Mouse (Mus musculus): ENCODE data around the gene Atl3. TPM values are rescaled to one million over a fixed set of nuclear protein-coding genes. Genes with fewer than 3 reads are reported as not detected.

Atl3 gene
- polyA plus RNA-seq, 1 experiment from 2014 or later = 14.8 TPM

GRCm38 (mm10) chr19:7516437-7516836 lies 22.6 kb downstream of the Atl3 start:
- no peak for DNase-seq (ENCODE audit: low spot score)
- no peaks in the 10 kb centered on the region for H3K4me1 ChIP-seq (replicated peaks; ENCODE audit: insufficient read depth, low read length)
- H3K9me3 ChIP-seq (replicated peaks; ENCODE audit: low read length) = no peaks in the 10 kb centered on the region
- 0 out of 2 replicates have a peak, but pooled peaks cover 11% of the 10 kb centered on the region for H3K36me3 ChIP-seq (ENCODE audit: insufficient read depth, low read length)
- H3K4me3 ChIP-seq (replicated peaks; ENCODE audit: low read depth, low read length) = no peak overlapping the region
- no peak overlapping the region for H3K27ac ChIP-seq
- no peak for ATAC-seq (replicated peaks; ENCODE audit: low FRiP score, low read depth)
- no peak overlapping the region for H3K9ac ChIP-seq (ENCODE audit: low read depth, low read length)
- H3K4me2 ChIP-seq (ENCODE audit: low read length) = no peak overlapping the region
- WGBS = 85% methylated on average over 1 of the region's 1 CpGs
- no peaks in the 10 kb centered on the region for H3K27me3 ChIP-seq (ENCODE audit: insufficient read depth, low read length)
- TF ChIP-seq CTCF (IDR thresholded peaks at IDR 0.05; ENCODE audit: low read depth) = no peak

- DNase-seq (ENCODE audit: low spot score) (no peak), ATAC-seq (replicated peaks; ENCODE audit: low FRiP score, low read depth) (no peak)
- H3K27ac ChIP-seq = no peak overlapping the region
- 91% methylated on average over 3 of the region's 3 CpGs for WGBS
- H3K9me3 ChIP-seq (replicated peaks; ENCODE audit: low read length) = no peaks in the 10 kb centered on the region
- no peaks in the 10 kb centered on the region for H3K27me3 ChIP-seq (ENCODE audit: insufficient read depth, low read length)
- H3K36me3 ChIP-seq (ENCODE audit: insufficient read depth, low read length) = peaks cover 32% of the 10 kb centered on the region
- no peaks in the 10 kb centered on the region for H3K4me1 ChIP-seq (replicated peaks; ENCODE audit: insufficient read depth, low read length)
- no peak for TF ChIP-seq CTCF (IDR thresholded peaks at IDR 0.05; ENCODE audit: low read depth)
- H3K4me2 ChIP-seq (ENCODE audit: low read length) = no peak overlapping the region
- no peak overlapping the region for H3K9ac ChIP-seq (ENCODE audit: low read depth, low read length)
- no peak overlapping the region for H3K4me3 ChIP-seq (replicated peaks; ENCODE audit: low read depth, low read length)
Observed at GRCm38 (mm10) chr19:7521619-7522018, 27.8 kb downstream of the Atl3 start.

DNA sequence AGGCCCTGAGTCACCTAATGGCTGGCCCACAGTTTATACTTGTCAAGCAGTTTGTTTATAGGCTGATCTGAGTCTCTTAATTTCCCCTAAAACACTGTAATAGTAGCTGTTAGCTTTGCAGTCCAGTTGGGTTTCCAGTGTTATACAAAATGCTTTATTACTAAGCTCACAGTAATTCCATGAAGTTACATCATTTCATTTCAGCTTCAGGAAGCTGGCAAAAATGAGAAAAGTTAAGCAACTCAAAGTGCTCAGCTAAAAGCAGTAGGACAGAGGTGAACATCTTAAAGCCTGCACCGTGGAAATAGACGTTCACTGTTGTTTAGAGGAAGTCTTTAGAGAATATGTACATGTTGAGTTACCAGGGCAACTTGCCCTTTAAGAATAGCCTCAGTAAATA lies 29.0 kb downstream of the Atl3 start:
- 94% methylated on average over 2 of the region's 2 CpGs for WGBS
- TF ChIP-seq CTCF (IDR thresholded peaks at IDR 0.05; ENCODE audit: low read depth) = no peak
- ATAC-seq (replicated peaks; ENCODE audit: low FRiP score, low read depth) = no peak
- Histone ChIP-seq H3K4me2 (ENCODE audit: low read length) (no peak overlapping the region), H3K36me3 (ENCODE audit: insufficient read depth, low read length) (peaks cover 32% of the 10 kb centered on the region), H3K9me3 (replicated peaks; ENCODE audit: low read length) (no peaks in the 10 kb centered on the region), H3K27me3 (ENCODE audit: insufficient read depth, low read length) (no peaks in the 10 kb centered on the region), H3K4me3 (replicated peaks; ENCODE audit: low read depth, low read length) (no peak overlapping the region), H3K27ac (no peak overlapping the region), H3K4me1 (replicated peaks; ENCODE audit: insufficient read depth, low read length) (no peaks in the 10 kb centered on the region), H3K9ac (ENCODE audit: low read depth, low read length) (no peak overlapping the region)
- DNase-seq (ENCODE audit: low spot score) = no peak

- DNase-seq (ENCODE audit: low spot score) = no peak
- WGBS = 98% methylated on average over 1 of the region's 1 CpGs
- Histone ChIP-seq H3K36me3 (ENCODE audit: insufficient read depth, low read length) (peaks cover 32% of the 10 kb centered on the region), H3K27me3 (ENCODE audit: insufficient read depth, low read length) (no peaks in the 10 kb centered on the region), H3K9me3 (replicated peaks; ENCODE audit: low read length) (no peaks in the 10 kb centered on the region), H3K4me1 (replicated peaks; ENCODE audit: insufficient read depth, low read length) (no peaks in the 10 kb centered on the region), H3K4me3 (replicated peaks; ENCODE audit: low read depth, low read length) (no peak overlapping the region), H3K9ac (ENCODE audit: low read depth, low read length) (no peak overlapping the region), H3K4me2 (ENCODE audit: low read length) (no peak overlapping the region), H3K27ac (no peak overlapping the region)
- TF ChIP-seq CTCF (IDR thresholded peaks at IDR 0.05; ENCODE audit: low read depth) = peak; percentile 36; the same call in 1 of the 2 replicates
- no peak for ATAC-seq (replicated peaks; ENCODE audit: low FRiP score, low read depth)
Observed at GRCm38 (mm10) chr19:7523292-7523691, 29.5 kb downstream of the Atl3 start.

DNA sequence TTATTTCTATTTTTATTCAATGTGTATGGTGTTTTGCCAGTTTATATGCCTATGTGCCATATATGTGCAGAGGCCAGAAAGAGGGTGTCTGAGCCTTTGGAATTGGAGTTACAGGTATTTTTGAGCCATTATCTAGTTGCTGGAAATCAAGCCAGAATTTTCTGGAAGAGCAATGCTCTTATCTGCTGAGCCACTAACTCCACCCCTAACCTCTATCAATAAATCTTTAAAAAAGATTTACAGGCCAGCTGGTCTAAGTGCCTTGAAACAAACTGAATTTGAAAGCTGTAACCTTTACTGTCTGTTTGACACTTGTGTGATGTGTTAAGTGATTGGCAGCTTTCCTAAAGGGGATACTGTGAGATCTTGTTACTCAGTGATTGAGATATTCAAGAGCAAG lies 29.9 kb downstream of the Atl3 start:
- Histone ChIP-seq H3K4me1 (replicated peaks; ENCODE audit: insufficient read depth, low read length) (no peaks in the 10 kb centered on the region), H3K4me2 (ENCODE audit: low read length) (no peak overlapping the region), H3K36me3 (ENCODE audit: insufficient read depth, low read length) (peaks cover 28% of the 10 kb centered on the region), H3K27me3 (ENCODE audit: insufficient read depth, low read length) (no peaks in the 10 kb centered on the region), H3K9ac (ENCODE audit: low read depth, low read length) (no peak overlapping the region), H3K9me3 (replicated peaks; ENCODE audit: low read length) (no peaks in the 10 kb centered on the region), H3K27ac (no peak overlapping the region), H3K4me3 (replicated peaks; ENCODE audit: low read depth, low read length) (no peak overlapping the region)
- no peak for ATAC-seq (replicated peaks; ENCODE audit: low FRiP score, low read depth)
- DNase-seq (ENCODE audit: low spot score) = no peak
- no peak for TF ChIP-seq CTCF (IDR thresholded peaks at IDR 0.05; ENCODE audit: low read depth)

GRCm38 (mm10) chr19:7524879-7525278 lies 31.0 kb downstream of the Atl3 start:
- no peak for ATAC-seq (replicated peaks; ENCODE audit: low FRiP score, low read depth)
- no peak overlapping the region for H3K9ac ChIP-seq (ENCODE audit: low read depth, low read length)
- H3K27ac ChIP-seq = no peak overlapping the region
- WGBS = 62% methylated on average over 3 of the region's 3 CpGs
- H3K27me3 ChIP-seq (ENCODE audit: insufficient read depth, low read length) = no peaks in the 10 kb centered on the region
- H3K4me1 ChIP-seq (replicated peaks; ENCODE audit: insufficient read depth, low read length) = no peaks in the 10 kb centered on the region
- no peak overlapping the region for H3K4me2 ChIP-seq (ENCODE audit: low read length)
- peaks cover 32% of the 10 kb centered on the region for H3K36me3 ChIP-seq (ENCODE audit: insufficient read depth, low read length)
- no peaks in the 10 kb centered on the region for H3K9me3 ChIP-seq (replicated peaks; ENCODE audit: low read length)
- H3K4me3 ChIP-seq (replicated peaks; ENCODE audit: low read depth, low read length) = no peak overlapping the region
- no peak for TF ChIP-seq CTCF (IDR thresholded peaks at IDR 0.05; ENCODE audit: low read depth)
- no peak for DNase-seq (ENCODE audit: low spot score)

Measured in kidney, postnatal 0 days (tissue).